Mouse (Mus musculus) right cerebral cortex, postnatal 4 days (tissue): ENCODE measurements around the gene Hoxd3.

Experiments
- DNase-seq: peaks from one replicate; pipeline ENCODE4 v3.0.0-alpha.2; 2022

The Hoxd3 gene

DNA sequence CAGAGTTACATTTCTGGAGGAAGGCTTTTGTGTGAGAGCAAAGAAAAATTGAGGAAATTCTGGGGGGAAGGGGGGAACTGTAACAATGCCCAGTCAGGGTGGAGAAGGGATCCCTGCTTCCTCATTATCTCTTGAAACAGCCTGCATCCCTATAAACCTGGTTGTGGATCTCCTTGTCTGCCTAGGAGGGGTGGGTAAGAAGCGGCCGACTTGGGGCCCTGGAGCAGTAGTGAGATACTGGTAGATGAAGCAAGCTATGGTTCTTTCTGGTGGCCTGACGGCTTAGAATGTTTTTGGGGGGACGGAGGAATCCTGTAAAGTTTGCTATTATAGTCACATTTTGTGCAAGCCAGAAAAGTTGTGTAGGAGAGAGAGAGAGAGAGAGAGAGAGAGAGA, 18.3 kb upstream of the Hoxd3 start:
- DNase-seq = no peak

DNA sequence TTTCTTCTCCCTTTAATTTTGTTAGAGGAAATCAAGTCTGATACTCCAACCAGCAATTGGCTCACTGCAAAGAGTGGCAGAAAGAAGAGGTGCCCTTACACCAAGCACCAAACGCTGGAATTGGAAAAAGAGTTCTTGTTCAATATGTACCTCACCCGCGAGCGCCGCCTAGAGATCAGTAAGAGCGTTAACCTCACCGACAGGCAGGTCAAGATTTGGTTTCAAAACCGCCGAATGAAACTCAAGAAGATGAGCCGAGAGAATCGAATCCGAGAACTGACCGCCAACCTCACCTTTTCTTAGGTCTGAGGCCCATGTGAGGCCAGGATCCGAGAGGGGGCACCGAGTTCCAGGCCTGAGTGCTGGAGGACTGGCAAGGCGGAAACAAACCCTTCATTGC, 17.7 kb upstream of the Hoxd3 start:
- no peak for DNase-seq

DNA sequence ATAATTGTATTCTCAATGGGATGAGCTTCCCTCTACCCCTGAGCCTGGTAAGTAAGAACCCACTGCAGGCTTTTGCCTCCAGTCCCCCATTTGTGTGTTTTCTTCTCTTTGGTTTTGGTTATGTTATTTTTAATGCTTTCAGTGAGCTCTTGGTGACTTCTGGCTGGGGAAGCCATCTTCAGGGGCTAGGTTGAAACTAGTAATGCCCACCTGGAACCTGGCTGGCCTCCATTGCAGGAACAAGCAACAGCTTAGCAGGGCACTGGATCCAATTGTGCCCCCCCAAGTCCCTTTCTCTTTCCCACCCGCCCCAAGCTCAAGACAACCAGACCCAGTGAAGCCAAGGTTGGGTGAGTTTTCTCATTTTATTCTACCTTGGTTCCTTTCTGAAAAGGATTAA, 16.3 kb upstream of the Hoxd3 start:
- no peak for DNase-seq

DNA sequence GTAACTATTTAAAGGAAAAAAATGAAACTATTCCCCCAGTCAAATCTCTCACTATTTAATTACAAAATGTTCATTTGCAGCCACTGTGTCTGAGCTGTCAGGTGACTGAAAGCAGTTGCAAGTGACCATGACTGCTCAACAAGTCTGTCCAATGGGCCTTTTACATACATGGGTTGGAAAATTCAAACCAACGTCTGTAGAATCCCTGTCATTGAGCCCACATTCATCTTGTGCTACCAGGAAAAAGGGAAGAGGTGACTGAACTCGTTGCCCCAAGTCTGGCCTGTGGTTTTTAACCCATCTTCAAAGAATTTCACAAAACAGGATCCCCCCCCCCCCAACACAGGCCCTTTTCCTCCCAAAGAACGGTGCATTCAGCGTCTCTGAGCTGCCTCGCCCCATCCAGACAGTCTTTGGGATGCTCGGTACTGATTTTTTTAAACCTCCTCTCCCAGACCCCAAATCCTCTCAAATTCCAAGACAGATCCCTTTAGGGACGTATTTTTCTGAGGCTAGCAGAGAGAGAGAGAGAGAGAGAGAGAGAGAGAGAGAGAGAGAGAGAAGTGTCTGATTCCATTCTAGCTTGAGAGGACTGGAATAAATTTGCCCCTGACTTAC, 15.8 kb upstream of the Hoxd3 start:
- no peak for DNase-seq

DNA sequence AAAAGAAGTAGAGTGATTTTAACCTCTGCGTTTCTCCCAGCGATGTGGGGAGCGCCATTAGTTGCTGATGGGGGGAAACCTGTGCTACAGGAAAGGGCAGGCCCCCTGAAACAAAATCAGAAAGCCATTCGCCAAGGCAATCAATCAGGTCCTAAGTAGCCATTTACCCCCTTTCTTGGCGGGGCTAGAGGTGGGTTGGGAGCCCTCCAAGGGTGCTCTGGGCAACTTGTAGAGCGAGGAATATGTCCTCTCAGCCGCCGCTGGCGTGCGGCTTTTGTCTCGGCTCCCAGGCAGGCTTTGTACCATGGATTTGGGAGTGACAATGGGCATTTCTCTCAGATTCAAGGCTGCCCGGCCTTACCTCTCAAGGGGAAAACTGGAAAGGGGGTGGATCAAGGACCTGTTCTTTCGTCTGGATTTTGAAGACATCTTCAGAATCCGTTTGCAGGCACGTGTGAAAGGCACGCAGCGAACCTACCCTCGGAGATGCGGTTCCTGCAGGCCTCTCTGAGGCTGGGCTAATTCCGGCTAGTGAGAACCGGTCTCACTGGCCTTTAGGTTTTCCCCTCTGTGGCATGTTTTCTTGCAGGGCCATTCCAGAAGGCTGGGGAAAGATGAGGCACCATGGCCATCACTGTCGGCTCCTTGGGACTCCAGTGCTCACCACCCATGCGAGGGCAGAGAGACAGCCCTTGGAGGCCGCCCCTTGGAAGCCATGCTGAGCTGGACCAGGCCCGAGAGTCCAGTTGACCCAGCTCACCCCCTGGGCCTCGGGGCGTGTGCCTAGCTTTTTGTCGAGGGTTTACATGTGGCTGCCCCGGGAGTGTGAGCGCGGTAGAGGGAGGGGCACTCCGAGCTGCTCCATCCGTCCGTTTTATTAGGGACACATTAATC, 15.0 kb upstream of the Hoxd3 start:
- DNase-seq = no peak

DNA sequence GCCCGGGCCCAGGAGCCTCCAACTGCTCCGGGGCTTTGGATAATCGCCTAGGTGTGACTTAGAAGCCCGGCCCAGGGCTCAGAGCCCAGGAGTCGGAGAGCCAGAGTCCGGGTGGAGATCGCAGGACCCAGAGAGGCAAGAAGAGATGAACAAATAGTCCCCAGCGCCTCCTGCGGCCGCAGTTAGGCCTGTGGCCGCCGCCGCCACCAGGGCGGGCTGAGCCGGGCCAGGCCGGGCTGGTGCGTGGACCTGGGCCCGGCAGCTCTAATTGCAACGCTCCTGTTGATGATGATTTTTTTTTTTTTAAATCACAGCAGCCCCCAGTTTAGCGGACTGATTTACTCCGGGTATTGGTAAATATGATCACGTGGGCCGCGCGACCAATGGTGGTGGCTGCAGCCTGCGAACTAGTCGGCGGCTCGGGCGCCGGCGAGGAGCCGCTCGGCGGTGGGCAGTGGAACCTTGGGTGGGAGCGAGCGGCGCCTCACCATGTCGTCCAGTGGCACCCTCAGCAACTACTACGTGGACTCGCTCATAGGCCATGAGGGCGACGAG, 14.1 kb upstream of the Hoxd3 start, which contains the start of gene Hoxd9:
Hoxd9 (plus strand) TSS at position 161 of the 555 bp plus-strand sequence.
- no peak for DNase-seq

DNA sequence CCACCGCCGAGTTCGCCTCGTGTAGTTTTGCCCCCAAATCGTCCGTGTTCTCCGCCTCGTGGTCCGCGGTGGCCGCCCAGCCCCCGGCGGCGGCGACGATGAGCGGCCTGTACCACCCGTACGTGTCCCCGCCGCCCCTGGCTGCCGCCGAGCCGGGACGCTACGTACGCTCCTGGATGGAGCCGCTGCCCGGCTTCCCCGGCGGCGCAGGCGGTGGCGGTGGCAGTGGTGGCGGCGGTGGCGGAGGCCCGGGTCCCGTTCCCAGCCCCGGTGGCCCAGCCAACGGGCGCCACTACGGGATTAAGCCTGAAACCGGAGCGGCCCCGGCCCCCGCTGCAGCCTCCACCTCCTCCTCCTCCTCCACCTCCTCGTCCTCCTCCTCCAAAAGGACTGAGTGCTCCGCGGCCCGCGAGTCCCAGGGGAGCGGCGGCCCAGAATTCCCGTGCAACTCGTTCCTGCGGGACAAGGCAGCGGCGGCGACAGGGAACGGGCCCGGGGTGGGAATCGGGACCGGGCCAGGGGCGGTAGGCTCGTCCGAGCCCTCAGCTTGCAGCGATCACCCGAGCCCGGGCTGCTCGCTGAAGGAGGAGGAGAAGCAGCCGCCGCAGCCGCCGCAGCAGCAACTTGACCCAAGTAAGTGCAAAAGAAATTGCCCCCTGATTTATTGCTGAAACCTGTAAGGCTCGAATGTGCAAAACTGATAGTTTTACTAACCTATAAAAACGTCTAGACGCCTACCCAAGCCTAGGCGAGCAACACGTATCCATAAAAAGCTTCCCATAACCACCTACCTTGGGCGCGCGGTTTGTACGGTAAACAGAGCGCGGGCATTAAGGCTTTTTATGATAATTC, 13.3 kb upstream of the Hoxd3 start:
- DNase-seq = no peak

DNA sequence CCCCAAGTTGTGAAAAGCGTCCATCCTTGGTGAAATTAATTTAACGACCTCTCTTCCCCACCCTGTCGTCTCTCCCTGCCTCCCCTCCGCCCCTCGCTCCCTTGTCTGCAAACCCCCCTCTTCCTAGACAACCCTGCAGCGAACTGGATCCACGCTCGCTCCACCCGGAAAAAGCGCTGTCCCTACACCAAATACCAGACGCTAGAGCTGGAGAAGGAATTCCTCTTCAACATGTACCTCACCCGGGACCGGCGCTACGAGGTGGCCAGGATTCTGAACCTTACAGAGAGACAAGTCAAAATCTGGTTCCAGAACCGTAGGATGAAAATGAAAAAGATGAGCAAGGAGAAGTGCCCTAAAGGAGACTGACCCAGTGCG, 12.7 kb upstream of the Hoxd3 start:
- DNase-seq = no peak

DNA sequence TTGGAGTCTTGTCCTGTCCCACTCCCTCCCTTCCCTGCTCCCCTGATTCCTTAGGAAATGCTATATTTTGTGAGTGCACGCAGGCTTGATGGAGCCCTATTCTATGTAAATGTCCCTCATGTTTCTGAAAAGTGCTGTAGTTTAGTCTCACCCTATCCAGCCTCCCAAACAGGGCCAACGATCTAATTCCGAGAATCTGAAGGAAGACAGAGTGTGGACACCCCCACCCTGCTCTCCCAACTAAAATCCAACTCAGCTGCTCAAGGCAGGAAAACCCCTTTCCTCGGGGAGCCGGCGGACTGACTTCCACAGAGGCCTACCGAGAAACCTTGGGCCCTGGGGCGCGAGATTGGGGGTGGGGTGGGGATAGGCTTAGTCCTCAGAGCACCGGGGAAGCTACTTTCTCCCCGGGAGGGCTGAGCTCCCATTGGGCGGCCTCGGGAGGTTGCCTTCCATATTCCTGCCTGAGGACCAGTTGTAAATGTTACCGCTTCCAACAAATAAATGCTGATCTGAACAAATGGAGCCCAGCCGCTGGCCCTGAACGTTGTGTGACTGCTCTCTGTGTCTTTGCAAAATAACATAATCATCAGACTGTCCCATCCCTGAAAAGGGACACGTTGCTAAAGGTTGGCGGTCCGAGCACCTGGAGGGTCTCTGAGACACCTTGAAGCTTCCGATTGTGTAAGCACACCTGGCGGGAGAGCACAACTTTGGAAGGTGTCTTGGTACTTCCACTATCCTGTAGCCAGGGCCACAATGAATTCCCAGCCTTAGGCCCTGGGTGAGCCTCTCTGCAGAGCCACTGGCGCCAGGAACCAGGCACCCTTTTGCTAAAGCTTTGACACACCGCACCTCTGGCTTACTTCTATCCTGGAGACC, 11.8 kb upstream of the Hoxd3 start:
- no peak for DNase-seq

DNA sequence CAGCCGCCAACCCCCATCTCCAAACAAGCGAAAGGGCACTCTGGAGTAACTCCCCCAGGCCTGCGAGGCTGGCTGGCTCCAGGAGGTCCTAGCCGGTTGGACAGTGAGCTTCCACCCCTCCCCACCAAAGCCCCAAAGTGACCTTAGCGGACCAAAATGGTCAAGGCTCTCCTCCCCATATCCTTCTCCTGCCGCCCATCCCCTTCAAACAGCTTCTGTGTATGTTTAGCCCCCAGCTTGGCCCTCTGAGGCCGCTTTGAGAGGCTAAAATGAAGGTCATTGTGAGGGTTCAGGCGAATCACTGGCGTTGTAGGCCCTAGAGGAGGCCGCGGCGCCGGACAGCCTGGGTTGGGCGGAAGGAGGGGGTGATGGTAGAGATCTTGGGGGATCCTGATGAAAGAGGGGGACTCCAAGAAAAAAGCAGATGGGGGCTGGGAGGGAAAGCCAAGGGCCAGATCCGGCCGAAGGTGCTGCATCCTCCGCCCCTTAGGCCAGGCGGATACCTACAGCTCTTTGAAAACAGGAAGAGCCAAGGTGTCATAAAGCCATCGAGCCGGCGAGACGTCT, 11.1 kb upstream of the Hoxd3 start:
- DNase-seq = no peak

DNA sequence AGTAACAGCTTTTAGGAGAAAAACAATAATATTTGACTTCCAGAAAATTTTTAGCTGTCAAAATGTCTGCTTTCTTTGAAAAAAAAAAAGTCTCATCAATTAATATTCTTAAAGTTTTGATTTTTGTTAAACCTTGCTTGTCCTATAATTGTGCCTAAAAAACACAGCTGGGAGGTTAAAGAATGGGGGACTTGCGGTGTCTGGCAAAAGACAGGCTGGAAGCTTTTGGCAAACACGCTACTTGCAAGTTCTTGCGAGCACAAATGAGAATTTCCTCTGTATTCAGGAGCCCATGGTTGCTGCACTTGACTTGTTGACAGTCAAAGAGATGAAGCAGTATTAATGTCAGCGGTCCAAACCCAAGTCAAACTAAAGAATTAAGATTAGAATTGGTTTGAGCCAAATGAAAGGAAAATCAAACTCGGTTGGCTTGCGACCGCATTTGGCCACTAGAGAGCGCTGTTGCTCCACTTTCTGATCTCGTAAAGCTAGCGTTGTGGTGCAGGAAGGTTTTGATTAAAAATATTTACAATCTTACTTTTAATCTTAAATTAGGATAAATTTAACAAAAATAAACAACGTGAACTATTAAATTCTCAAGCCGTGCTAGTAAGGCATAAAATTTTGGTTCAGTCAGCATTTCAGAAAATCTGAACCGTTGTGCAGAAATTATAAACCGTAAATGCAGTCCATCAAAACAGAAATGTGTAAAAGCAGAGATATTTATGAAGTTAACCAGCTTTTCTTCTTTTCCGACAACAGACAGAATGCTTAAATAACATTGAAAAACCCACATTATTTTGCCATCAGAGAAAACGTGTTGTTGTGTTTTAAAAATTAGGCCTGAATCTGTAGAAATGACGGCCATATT, 9.5 kb upstream of the Hoxd3 start:
- peak; percentile 95 for DNase-seq

DNA sequence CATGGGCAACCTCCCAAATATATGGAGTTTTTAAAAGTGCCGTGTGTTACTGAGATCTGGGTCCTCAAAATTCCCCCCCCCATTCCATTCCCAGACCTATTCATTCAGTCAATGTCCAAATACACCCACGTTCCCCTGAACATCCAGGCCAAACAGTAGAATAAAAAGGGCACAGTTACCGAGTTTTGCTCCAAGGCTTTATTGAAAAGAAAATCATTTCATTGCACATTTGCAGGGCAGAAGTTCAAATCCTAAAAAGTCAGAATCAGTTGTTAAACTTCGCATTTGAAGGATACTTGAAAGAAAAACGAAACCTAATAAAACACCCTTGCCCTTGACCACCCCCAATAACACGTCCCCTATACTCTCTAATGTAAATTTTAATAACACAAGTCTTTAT, 8.9 kb upstream of the Hoxd3 start:
- no peak for DNase-seq

DNA sequence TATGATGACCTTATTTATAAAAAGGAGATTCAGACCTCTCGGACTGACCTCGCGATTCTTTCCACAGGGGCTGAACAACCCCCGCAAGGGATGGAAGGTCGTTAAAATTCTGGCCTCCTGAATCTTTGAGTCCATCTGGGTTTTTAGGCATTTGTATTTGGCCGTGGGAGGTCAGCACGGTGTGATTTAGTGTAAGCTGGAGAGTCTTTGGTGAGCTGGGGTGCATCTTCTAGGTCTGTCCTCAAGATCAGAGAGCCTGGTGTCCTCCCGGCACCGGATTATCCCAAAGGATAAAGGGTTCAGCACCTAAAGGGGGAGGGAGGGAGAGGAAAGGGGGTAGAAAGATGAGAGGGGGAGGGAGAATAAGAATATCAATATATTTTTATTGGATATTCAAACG, 8.4 kb upstream of the Hoxd3 start:
- no peak for DNase-seq

DNA sequence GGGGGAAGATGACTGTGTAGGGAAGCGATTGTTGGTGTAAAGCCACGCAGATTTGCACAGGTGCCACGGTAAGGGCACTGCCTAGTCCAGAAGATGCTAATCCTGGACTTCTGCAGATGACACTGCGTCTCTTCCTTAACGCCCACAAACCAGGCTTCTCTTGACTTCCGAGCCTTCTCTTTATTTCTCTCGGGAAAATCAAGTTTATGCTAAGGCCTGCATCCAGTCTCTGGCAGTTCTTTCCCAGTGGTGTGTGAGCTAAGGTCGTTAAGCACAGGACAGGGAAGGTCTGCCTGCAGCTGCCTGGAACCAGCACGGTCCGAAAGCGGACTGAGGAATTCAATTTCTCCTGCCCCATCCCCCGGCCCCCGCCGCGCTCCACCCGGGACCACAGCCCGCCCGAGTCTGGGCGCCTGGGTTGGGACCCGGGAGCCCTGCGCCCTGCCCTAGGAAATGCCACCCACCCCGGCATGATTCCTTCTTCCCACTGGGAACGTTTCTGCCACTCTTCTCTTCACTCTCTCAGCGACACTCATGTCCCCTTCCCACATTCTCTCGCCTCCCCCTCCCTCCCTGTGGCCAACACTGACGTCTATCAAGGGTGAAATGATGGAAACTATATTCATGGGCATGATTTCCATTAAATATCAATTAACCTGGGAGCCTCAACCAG, 7.9 kb upstream of the Hoxd3 start:
- no peak for DNase-seq

DNA sequence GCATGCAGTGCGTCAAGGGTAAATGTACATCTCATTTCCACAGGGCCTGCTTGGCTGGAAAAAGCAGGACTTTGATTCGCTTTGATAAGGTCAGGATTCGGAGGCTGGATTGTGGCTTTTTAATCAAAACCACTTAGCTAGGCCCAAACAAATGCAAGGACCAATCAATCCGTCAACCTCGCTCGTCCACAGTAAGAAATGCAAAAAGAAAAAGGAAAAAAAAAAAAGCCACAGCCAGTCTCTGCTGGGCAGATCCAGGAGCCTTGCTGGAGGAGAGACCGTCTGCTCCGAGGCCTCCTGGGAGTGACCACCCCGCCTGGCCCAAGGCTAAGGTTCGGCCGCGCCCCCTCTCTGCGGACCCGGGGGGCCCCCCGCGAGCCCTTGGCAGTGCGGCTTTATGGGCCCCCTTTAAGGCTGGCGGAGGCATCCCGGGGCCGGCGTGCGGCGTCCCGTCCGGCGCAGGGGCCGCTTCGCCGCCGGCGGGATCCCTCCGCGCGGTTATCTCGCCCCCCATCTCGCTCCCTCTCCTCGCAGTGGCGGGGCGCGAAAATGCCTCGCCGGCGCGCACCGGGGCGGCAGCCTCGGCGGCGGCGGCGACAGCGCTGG, 7.2 kb upstream of the Hoxd3 start, which contains the start of gene Hoxd8:
Hoxd8 (plus strand) TSS at position 223 of the 606 bp plus-strand sequence.
- no peak for DNase-seq

DNA sequence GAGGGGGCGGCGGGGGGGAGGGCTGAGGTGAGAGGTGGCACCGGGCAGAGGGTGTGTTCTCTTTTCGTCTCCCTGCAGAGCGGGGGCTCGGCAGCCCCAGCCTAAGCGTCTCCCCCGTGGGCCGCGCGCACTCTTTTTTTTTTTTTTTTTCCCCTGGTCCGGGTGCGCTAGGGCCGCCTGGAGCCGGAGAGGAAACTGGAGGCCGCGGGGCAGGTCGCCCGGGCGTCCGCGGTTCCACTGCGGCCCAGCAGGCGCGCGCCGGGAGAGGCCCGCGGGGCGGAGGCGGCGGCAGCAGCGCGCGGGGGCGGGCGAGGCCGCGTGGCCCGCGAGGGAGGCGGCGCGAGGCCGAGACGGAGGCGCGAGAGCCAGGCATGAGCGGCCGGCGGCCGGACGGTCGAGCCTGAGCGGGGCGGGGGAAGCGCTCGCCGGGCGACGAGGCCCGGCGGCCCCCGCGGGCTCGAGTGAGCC, 6.7 kb upstream of the Hoxd3 start:
- DNase-seq = no peak

DNA sequence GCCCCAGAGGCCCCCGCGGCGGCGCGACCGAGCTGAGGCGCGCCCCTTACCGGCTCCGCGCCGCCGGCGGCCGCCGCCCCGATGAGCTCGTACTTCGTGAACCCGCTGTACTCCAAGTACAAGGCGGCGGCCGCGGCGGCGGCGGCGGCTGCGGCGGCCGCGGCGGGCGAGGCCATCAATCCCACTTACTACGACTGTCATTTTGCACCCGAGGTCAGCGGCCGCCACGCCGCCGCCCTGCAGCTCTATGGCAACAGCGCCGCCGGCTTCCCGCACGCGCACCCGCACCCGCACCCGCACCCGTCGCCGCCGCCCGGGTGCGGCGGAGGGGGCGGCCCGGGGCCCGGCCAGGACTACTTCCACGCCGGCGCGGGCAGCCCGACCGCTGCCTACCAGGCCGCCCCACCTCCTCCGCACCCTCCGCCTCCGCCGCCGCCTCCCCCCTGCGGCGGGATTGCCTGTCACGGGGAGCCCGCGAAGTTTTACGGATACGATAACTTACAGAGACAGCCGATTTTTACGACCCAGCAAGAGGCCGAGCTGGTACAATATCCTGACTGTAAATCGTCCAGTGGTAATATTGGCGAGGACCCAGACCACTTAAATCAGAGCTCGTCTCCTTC, 6.1 kb upstream of the Hoxd3 start:
- no peak for DNase-seq

DNA sequence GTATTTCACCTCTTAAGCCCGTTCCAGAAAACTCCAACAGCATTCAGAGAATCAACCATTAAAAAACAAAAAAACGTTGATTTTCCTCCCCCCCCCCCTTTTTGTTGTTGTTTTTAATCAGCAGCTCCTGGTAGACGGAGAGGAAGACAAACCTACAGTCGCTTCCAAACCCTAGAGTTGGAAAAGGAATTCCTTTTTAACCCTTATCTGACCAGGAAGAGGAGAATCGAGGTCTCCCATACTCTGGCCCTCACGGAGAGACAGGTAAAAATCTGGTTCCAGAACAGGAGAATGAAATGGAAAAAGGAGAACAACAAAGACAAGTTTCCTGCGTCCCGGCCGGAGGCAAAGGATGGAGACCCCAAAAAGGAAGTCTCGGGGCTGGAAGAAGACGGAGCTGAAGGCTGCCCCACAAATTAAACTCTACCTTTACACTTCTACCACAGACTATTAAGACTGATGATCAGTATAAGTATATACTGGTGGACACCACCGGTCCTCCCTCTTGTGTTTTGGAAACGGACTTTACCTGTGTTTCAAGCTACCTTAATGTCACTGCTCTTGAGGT, 5.2 kb upstream of the Hoxd3 start:
- DNase-seq = no peak

DNA sequence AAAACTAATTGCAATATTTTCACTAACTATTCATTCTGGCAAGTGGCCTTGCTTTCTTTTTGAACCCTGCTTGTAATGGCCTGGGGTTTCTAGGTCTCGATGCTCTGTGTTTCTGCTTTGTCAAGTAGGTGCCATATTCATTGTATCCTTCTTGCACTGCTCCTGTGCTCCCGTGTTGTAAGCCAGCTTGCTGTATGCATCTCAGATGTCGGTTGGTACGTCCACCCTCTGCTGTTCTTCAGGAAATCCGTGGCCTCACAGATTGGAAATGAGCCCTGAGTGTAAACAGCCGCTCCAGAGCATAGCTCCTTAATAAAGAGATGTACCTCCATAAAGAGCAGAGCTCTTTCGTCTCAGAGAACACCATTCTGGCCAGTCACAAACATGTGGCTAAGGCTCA, 4.1 kb upstream of the Hoxd3 start:
- DNase-seq = no peak
